Mouse (Mus musculus) heart, embryonic 11.5 days (tissue): ENCODE measurements around the gene Slc15a2. TPM values are rescaled to one million over a fixed set of nuclear protein-coding genes. Genes with fewer than 3 reads are reported as not detected.

ENCODE experiments used
- ATAC-seq: fragments of 200-750 bp; cut with Nextera tagmentation; replicated peaks from 2 replicates; pipeline ENCODE4 v1.8.0; 2017; ENCODE audit warnings: moderate library complexity; ENCODE audit not compliant: insufficient number of reproducible peaks, low FRiP score, low TSS enrichment
- H3K27ac ChIP-seq: fragments of 300-500 bp; sonication (generic); 2 replicates; pipeline ENCODE4 v1.5.1; 2014; ENCODE audit warnings: mild to moderate bottlenecking, low read depth, low read length
- H3K27me3 ChIP-seq: fragments of 300-500 bp; sonication (generic); 2 replicates; pipeline ENCODE4 v1.6.1; 2014; ENCODE audit warnings: mild to moderate bottlenecking, low read length, mixed read lengths; ENCODE audit not compliant: control insufficient read depth, insufficient read depth
- H3K36me3 ChIP-seq: fragments of 300-500 bp; sonication (generic); 2 replicates; pipeline ENCODE4 v1.6.1; 2014; ENCODE audit warnings: mild to moderate bottlenecking, low read length, moderate library complexity, mixed read lengths; ENCODE audit not compliant: control insufficient read depth, insufficient read depth
- H3K4me1 ChIP-seq: fragments of 300-500 bp; sonication (generic); 2 replicates; pipeline ENCODE4 v1.6.1; 2014; ENCODE audit warnings: low read length; ENCODE audit not compliant: control insufficient read depth, insufficient read depth
- H3K4me2 ChIP-seq: fragments of 300-500 bp; sonication (generic); 2 replicates; pipeline ENCODE4 v1.6.1; 2014; ENCODE audit warnings: mild to moderate bottlenecking, moderate library complexity
- H3K4me3 ChIP-seq: fragments of 300-500 bp; sonication (generic); 2 replicates; pipeline ENCODE4 v1.5.1; 2014; ENCODE audit warnings: low read depth, low read length
- H3K9ac ChIP-seq: fragments of 300-500 bp; sonication (generic); 2 replicates; pipeline ENCODE4 v1.6.1; 2014; ENCODE audit warnings: mild to moderate bottlenecking, low read depth, low read length, moderate library complexity
- H3K9me3 ChIP-seq: fragments of 300-500 bp; sonication (generic); replicated peaks from 2 replicates; pipeline ENCODE4 v1.6.1; 2016; ENCODE audit warnings: low read length; ENCODE audit not compliant: control insufficient read depth
- WGBS: fragments of 180-500 bp; shearing (Covaris S2); extraction: QIAGEN DNeasy Blood & Tissue Kit; methylation state at CpG from one replicate; pipeline ENCODE4 v1.1.7; 2014; ENCODE audit not compliant: insufficient replicate concordance; 5-methylcytosine and 5-hydroxymethylcytosine counted together
- polyA plus RNA-seq: library from polyadenylated mRNA; unstranded; fragments of >200 nt; fragmentation: Nextera tagmentation; extraction: Ambion mirVana; gene quantifications from 2 replicates; pipeline ENCODE4 v1.2.1, GENCODE M21; 2014

Slc15a2 gene
- polyA plus RNA-seq, 1 experiment from 2014 or later: 1.0 TPM

DNA sequence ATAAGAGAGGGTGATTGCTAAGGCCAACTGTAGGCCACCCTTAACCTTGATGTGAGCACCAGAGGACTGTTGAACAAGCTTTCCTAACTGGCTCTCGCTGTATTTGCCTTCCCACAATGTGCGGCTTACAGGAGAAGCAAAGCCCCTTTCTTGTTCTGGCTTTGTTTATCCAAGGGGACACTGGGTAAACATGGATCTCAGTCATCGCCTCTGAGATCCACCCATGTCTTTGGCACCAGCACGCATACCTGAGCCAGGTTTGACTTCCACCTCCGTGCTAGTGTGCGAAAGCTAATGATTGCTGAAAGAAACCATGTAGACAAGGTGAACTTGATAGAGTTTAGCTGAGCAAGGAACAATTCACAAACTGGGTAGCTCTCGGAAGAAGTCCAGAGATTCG, 41.2 kb downstream of the Slc15a2 start:
- Histone ChIP-seq H3K4me2 (no peak overlapping the region), H3K9ac (no peak overlapping the region), H3K4me3 (no peak overlapping the region), H3K27ac (no peak overlapping the region), H3K36me3 (no peaks in the 10 kb centered on the region), H3K27me3 (no peaks in the 10 kb centered on the region), H3K9me3 (no peaks in the 10 kb centered on the region), H3K4me1 (no peaks in the 10 kb centered on the region)
- ATAC-seq: no peak
- WGBS: 80% methylated on average over 8 of the region's 8 CpGs

DNA sequence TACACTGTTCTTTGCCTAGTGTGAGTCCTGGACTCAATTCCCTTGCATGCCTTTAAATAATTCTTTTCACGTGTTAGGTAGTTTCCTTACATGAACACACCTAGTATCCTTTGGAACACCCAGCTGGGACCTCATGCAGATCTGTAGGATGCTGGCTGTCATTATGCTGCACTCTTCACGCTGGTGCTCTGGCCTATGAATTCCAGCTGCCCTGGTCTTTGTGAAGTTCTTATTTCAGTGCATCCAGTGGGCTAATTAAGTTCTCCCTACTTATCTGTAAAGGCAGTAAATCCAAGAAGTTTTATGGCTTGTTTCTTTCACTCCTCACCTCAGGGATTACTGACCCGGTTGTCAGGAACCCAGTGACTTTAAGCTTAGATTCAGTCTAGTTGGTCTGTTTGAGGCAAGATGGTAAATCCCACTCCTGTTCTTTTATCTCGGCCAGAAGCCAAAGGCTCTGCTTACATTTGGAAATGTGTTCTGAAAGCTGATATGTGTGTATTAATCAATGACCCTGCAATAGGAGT, 45.3 kb downstream of the Slc15a2 start:
- 50% methylated on average over 4 of the region's 4 CpGs for WGBS
- Histone ChIP-seq H3K9me3 (no peaks in the 10 kb centered on the region), H3K4me3 (no peak overlapping the region), H3K27me3 (no peaks in the 10 kb centered on the region), H3K4me2 (no peak overlapping the region), H3K4me1 (no peaks in the 10 kb centered on the region), H3K36me3 (no peaks in the 10 kb centered on the region), H3K27ac (no peak overlapping the region), H3K9ac (no peak overlapping the region)
- no peak for ATAC-seq

DNA sequence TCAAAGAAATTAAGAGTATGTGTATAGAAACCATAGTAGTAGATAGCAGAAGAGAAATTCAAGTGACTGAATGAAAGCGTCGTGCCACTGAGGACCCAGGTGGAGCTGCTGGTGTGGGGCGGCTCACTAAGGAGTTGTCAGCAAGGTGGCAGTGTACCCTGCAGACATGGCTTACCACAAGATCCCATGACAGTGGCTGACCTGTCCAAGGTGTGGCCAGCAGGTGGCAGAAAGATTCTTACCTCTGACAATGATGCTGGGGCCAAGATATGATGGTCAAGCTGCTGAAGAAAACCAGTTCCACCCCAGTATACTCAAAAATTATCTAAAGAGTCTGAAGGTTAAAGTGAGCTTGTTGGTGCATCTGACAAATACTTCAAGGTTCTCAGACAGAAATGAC, 49.3 kb downstream of the Slc15a2 start:
- no peak for ATAC-seq
- H3K4me2 ChIP-seq: no peak overlapping the region
- no peaks in the 10 kb centered on the region for H3K9me3 ChIP-seq
- no peaks in the 10 kb centered on the region for H3K4me1 ChIP-seq
- H3K27me3 ChIP-seq: no peaks in the 10 kb centered on the region
- no peak overlapping the region for H3K27ac ChIP-seq
- H3K9ac ChIP-seq: no peak overlapping the region
- H3K4me3 ChIP-seq: no peak overlapping the region
- H3K36me3 ChIP-seq: no peaks in the 10 kb centered on the region
- 75% methylated on average over 3 of the region's 3 CpGs for WGBS

DNA sequence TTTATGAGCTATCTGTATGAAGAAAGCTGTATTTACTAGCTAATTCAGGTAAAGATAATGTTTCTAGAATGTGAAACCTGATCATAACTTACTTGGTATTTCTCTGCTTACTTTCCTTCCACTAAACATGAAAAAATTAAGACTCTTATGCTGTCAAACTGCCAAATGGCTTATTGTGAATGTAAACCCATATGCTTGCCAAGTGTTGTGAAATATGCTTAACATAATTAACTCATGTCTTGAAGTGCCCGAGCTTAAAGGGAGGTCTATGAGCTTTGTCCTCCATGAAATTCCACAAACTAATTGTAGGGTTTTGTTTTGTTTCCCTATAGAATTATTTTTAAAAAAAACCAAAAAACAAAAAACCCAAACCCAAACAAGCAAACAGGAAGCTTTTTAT, 50.9 kb downstream of the Slc15a2 start:
- no peaks in the 10 kb centered on the region for H3K9me3 ChIP-seq
- no peaks in the 10 kb centered on the region for H3K36me3 ChIP-seq
- H3K4me2 ChIP-seq: no peak overlapping the region
- H3K9ac ChIP-seq: no peak overlapping the region
- H3K27ac ChIP-seq: no peak overlapping the region
- no peak overlapping the region for H3K4me3 ChIP-seq
- H3K4me1 ChIP-seq: no peaks in the 10 kb centered on the region
- 72% methylated on average over 1 of the region's 1 CpGs for WGBS
- no peak for ATAC-seq
- H3K27me3 ChIP-seq: no peaks in the 10 kb centered on the region

DNA sequence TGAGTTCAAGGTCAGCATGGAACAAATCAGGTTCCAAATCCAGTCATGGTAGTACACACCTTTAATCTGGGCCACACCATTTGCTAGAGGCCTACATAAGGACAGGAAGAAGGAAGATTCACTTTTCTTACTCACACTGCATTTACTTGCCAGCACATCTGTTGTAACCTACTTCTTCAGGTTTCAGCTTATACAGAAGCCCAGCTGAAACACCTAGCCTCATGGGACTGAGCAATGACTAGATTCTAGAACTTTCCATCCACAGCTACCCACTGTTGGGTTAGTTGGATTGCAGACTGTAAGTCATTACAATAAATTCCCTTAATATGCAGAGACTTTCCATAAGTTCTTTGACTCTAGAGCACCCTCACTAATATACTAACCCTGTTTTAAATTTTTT, 52.2 kb downstream of the Slc15a2 start:
- no peak overlapping the region for H3K9ac ChIP-seq
- no peak for ATAC-seq
- no peak overlapping the region for H3K4me2 ChIP-seq
- H3K4me1 ChIP-seq: no peaks in the 10 kb centered on the region
- no peak overlapping the region for H3K27ac ChIP-seq
- H3K27me3 ChIP-seq: no peaks in the 10 kb centered on the region
- H3K36me3 ChIP-seq: no peaks in the 10 kb centered on the region
- H3K4me3 ChIP-seq: no peak overlapping the region
- no peaks in the 10 kb centered on the region for H3K9me3 ChIP-seq

DNA sequence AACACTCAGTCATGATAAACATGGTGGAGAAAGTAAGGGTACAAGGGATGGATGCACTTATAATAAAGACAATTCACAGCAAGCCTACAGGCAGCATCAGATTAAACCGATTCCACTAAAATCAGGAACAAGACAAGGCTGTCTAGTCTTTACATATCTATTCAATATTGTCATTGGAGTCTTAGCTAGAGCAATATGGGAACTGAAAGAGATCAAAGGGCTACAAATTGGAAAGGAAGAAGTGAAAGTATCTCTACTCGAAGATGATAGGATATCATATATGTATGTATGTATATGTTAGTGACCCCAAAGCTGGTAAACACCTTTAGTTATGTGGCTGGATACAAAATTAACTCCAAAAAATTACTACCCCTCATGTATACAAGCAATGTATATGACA, 55.8 kb downstream of the Slc15a2 start:
- Histone ChIP-seq H3K27me3 (no peaks in the 10 kb centered on the region), H3K4me2 (no peak overlapping the region), H3K9ac (no peak overlapping the region), H3K27ac (no peak overlapping the region), H3K4me3 (no peak overlapping the region), H3K9me3 (no peaks in the 10 kb centered on the region), H3K4me1 (no peaks in the 10 kb centered on the region), H3K36me3 (no peaks in the 10 kb centered on the region)
- ATAC-seq: no peak
- WGBS: 83% methylated on average over 2 of the region's 2 CpGs

DNA sequence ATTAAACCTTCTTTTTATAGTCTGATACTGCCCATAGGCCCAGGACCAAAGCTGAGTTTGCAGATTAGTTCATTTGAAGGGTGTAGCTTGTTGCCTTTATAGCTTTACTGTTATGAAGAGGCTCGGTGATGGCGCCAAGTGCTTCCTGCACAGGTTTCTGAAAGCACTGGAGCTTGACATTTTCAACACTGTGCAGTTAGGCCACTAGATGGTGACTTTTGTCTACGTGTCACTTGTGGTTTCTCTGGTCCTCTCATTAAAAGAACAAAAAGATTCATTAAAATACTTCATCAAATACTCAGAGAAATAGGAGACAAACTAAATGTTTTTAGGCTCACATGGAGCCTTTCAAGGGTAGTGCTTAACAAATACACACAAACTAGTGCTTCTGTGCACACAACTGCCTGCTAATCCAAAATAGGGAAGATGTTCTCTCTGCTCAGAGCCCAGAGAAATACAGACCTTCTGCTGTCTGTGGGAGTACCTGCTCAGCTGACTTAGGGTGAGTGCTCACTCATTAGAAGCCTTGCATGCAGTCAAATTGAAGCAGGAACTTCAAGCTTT, 60.8 kb downstream of the Slc15a2 start:
- Histone ChIP-seq H3K4me3 (no peak overlapping the region), H3K27ac (no peak overlapping the region), H3K9ac (no peak overlapping the region), H3K36me3 (no peaks in the 10 kb centered on the region), H3K4me1 (0 out of 2 replicates have a peak, but pooled peaks cover 3% of the 10 kb centered on the region), H3K4me2 (no peak overlapping the region), H3K27me3 (peaks cover 5% of the 10 kb centered on the region; the same call in 1 of the 2 replicates), H3K9me3 (no peaks in the 10 kb centered on the region)
- ATAC-seq: no peak
- 72% methylated on average over 3 of the region's 3 CpGs for WGBS

DNA sequence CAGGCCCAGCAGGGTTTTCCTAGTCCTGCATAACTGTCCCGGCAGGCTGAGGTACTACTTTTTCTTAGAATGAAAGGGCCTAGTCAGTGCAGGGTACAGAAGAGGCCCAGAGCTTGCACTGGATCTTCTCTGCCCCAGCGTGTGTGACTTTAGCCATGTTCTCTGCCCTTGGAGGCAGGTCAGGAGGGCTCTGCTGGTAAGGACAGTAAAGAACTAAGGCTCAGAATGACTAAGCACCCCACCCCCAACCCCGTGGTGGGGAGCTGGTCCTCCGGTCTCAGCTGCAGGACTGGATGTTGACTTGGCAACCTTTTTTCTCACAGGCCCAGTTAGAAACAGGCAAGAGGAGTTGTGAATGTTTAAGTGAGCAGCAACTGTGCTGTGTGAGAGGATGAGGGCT, 62.0 kb downstream of the Slc15a2 start:
- Histone ChIP-seq H3K9me3 (no peaks in the 10 kb centered on the region), H3K27me3 (peaks cover 5% of the 10 kb centered on the region; the same call in 1 of the 2 replicates), H3K36me3 (no peaks in the 10 kb centered on the region), H3K4me2 (peak overlapping the region; percentile 56), H3K4me3 (no peak overlapping the region), H3K9ac (peak overlapping the region; percentile 39; the same call in 1 of the 2 replicates), H3K4me1 (0 out of 2 replicates have a peak, but pooled peaks cover 3% of the 10 kb centered on the region), H3K27ac (no peak overlapping the region)
- ATAC-seq: no peak
- 22% methylated on average over 4 of the region's 4 CpGs for WGBS
